Mouse (Mus musculus): ENCODE measurements around the gene Efna4. TPM values are rescaled to one million over a fixed set of nuclear protein-coding genes. Genes with fewer than 3 reads are reported as not detected.

Efna4 gene
- polyA plus RNA-seq, 1 experiment, result 12.5 TPM

DNA sequence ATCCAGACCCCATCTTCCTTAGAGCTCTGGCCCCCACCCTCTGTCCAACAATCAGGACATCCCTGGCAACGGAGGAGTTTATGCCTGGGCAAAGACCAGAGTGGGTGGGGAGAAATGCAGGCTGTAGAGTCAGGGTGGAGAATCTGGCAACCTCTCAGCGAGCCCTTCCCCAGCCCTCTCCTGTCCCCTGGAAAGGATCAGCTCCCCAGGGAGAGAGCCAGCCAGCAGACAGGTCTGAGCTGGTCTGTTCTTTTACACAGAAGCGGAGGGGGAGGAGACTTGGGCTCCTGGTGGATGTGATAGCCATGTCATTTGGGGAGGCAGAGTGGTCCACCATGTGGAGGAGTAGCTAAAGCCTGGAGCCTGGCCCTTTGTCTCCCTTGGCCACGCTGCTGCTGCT, 9.2 kb downstream of the Efna4 start:
- TF ChIP-seq POLR2A (IDR thresholded peaks at IDR 0.05; ENCODE audit: control insufficient read depth, extremely low read depth, insufficient read depth, low read length, poor library complexity), result no peak
- no peak for TF ChIP-seq CTCF (IDR thresholded peaks at IDR 0.05; ENCODE audit: borderline replicate concordance, control insufficient read depth, extremely low read depth, insufficient read depth, low read length, poor library complexity)
- H3K27ac ChIP-seq (ENCODE audit: control insufficient read depth, insufficient read depth, low read length), result no peak overlapping the region

DNA sequence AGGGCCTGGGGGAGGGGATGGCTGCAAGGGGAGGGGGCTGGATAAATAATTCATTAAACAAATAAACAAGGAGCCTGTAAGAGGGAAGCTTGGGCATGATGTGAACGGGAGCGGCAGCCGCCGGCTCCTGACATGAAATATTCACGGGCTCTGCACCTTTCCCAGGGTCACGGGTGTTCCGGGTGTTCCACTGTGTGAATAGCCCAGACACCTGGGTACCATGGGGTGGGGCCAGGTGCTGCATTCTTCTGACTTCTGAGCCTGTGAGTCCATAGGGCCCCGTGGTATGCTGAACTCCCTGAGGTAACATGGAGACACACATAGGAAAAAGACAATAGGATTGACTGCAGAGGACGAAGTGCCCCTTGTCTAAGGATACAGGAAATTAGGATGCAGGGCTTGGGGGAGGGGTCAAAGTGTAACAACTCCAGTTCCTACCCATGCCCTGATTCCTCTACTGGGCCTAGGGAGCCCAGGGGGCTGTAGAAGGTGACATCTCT, 10.4 kb downstream of the Efna4 start:
- Histone ChIP-seq H3K4me3 (ENCODE audit: control insufficient read depth, insufficient read depth, low read length) (no peak overlapping the region), H3K27ac (ENCODE audit: control insufficient read depth, insufficient read depth, low read length) (no peak overlapping the region), H3K36me3 (ENCODE audit: control insufficient read depth, insufficient read depth, low read length) (no peaks in the 10 kb centered on the region), H3K4me1 (replicated peaks; ENCODE audit: control insufficient read depth, insufficient read depth, low read length) (peaks cover 6% of the 10 kb centered on the region), H3K27me3 (ENCODE audit: control insufficient read depth, insufficient read depth, low read length) (peaks cover 9% of the 10 kb centered on the region; the same call in 1 of the 2 replicates)
- DNase-seq, result no peak
- 86% methylated on average over 9 of the region's 9 CpGs for WGBS
- TF ChIP-seq CTCF (IDR thresholded peaks at IDR 0.05; ENCODE audit: borderline replicate concordance, control insufficient read depth, extremely low read depth, insufficient read depth, low read length, poor library complexity), result no peak
- TF ChIP-seq POLR2A (IDR thresholded peaks at IDR 0.05; ENCODE audit: control insufficient read depth, extremely low read depth, insufficient read depth, low read length, poor library complexity), result no peak

More for the DNA sequence above, 9.2 kb downstream of the Efna4 start:
- 66% methylated on average over 4 of the region's 4 CpGs for WGBS
- Histone ChIP-seq H3K4me1 (replicated peaks; ENCODE audit: control insufficient read depth, insufficient read depth, low read length) (no peaks in the 10 kb centered on the region), H3K4me3 (ENCODE audit: control insufficient read depth, insufficient read depth, low read length) (no peak overlapping the region), H3K27me3 (ENCODE audit: control insufficient read depth, insufficient read depth, low read length) (no peaks in the 10 kb centered on the region; the same call in 1 of the 2 replicates), H3K36me3 (ENCODE audit: control insufficient read depth, insufficient read depth, low read length) (no peaks in the 10 kb centered on the region)
- DNase-seq, result no peak

- no peak for DNase-seq
- 97% methylated on average over 8 of the region's 8 CpGs for WGBS
- H3K4me1 ChIP-seq (replicated peaks; ENCODE audit: control insufficient read depth, insufficient read depth, low read length), result peaks cover 20% of the 10 kb centered on the region
Measured at GRCm38 (mm10) chr3:89325882-89326281, 11.9 kb downstream of the Efna4 start.

DNA sequence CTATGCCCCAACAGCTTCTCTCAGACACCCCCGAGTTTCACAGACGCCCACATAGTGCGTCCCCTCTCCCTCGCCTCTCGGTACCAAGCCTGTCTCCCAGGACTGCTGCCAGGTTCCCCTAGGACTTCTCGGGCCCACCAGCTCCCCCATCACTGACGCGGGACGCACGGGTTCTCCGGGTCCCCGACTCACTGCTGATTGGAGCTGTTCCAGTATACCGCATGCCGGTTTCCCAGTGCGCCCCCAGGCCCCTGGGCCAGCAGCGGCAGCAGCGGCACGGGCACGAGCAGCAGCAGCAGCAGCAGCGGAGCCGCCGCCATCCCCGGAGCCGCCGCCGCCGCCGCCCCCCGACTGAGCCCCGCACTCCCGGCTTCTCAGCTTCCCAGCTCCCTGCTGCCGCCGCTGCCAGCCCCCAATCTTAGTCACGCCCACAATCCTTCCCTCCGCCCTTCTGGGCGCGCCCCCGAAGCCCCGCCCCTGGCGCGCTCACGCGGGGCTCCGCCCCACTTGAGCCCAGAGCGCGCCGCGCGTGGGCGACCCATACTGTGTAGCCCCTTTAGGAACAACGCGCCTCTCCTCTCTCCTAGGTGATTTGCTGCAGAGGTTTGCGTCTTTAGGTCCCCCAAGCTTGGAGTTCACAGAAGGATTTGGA, 15.2 kb downstream of the Efna4 start, which contains the start of gene Efna3:
Gene Efna3 (minus strand): TSS at position 452 of the 652 bp plus-strand sequence.
- no peak within 1 kb of the TSS for H3K27ac ChIP-seq (ENCODE audit: control insufficient read depth, insufficient read depth, low read length)
- 2% methylated on average over 52 of the region's 53 CpGs for WGBS
- TF ChIP-seq POLR2A (IDR thresholded peaks at IDR 0.05; ENCODE audit: control insufficient read depth, extremely low read depth, insufficient read depth, low read length, poor library complexity) (no peak), CTCF (IDR thresholded peaks at IDR 0.05; ENCODE audit: borderline replicate concordance, control insufficient read depth, extremely low read depth, insufficient read depth, low read length, poor library complexity) (no peak)
- peak within 1 kb of the TSS; percentile 29 for H3K4me3 ChIP-seq (ENCODE audit: control insufficient read depth, insufficient read depth, low read length)
- H3K27me3 ChIP-seq (ENCODE audit: control insufficient read depth, insufficient read depth, low read length), result peaks cover 48% of the 10 kb centered on the region
- peak; percentile 64 for DNase-seq
- H3K36me3 ChIP-seq (ENCODE audit: control insufficient read depth, insufficient read depth, low read length), result no peaks in the 10 kb centered on the region
- H3K4me1 ChIP-seq (replicated peaks; ENCODE audit: control insufficient read depth, insufficient read depth, low read length), result peaks cover 39% of the 10 kb centered on the region

More at GRCm38 (mm10) chr3:89325882-89326281, 11.9 kb downstream of the Efna4 start:
- no peaks in the 10 kb centered on the region for H3K36me3 ChIP-seq (ENCODE audit: control insufficient read depth, insufficient read depth, low read length)
- no peak overlapping the region for H3K27ac ChIP-seq (ENCODE audit: control insufficient read depth, insufficient read depth, low read length)
- no peak overlapping the region for H3K4me3 ChIP-seq (ENCODE audit: control insufficient read depth, insufficient read depth, low read length)
- TF ChIP-seq POLR2A (IDR thresholded peaks at IDR 0.05; ENCODE audit: control insufficient read depth, extremely low read depth, insufficient read depth, low read length, poor library complexity) (no peak), CTCF (IDR thresholded peaks at IDR 0.05; ENCODE audit: borderline replicate concordance, control insufficient read depth, extremely low read depth, insufficient read depth, low read length, poor library complexity) (no peak)
- H3K27me3 ChIP-seq (ENCODE audit: control insufficient read depth, insufficient read depth, low read length), result peaks cover 23% of the 10 kb centered on the region

DNA sequence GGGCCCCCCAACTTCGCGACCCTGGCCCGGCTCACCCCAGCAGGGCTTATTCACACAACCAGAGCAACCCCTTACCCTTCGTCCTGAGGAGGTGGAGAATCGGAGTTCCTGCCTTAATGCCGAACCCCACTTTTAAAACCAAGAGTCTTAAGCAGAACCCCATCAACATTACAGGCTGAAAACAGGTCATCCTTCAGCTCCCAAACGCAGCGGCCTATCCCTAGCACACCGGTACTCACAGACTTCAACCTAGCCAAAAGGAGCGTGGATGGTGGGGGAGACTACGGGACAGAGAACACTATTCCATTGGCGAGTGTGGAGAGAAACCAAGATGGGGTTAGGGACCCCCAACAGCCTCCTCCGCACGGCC, 15.7 kb downstream of the Efna4 start:
- peak overlapping the region; percentile 29 for H3K4me3 ChIP-seq (ENCODE audit: control insufficient read depth, insufficient read depth, low read length)

GRCm38 (mm10) chr3:89321183-89322130, 16.4 kb downstream of the Efna4 start:
- Histone ChIP-seq H3K4me3 (ENCODE audit: control insufficient read depth, insufficient read depth, low read length) (0 out of 2 replicates have a peak overlapping the region, but pooled peaks have one; percentile 29), H3K27me3 (ENCODE audit: control insufficient read depth, insufficient read depth, low read length) (peaks cover 48% of the 10 kb centered on the region), H3K4me1 (replicated peaks; ENCODE audit: control insufficient read depth, insufficient read depth, low read length) (peaks cover 40% of the 10 kb centered on the region), H3K27ac (ENCODE audit: control insufficient read depth, insufficient read depth, low read length) (no peak overlapping the region), H3K36me3 (ENCODE audit: control insufficient read depth, insufficient read depth, low read length) (no peaks in the 10 kb centered on the region)
- no peak for DNase-seq
- no peak for TF ChIP-seq CTCF (IDR thresholded peaks at IDR 0.05; ENCODE audit: borderline replicate concordance, control insufficient read depth, extremely low read depth, insufficient read depth, low read length, poor library complexity)
- no peak for TF ChIP-seq POLR2A (IDR thresholded peaks at IDR 0.05; ENCODE audit: control insufficient read depth, extremely low read depth, insufficient read depth, low read length, poor library complexity)
- 4% methylated on average over 65 of the region's 66 CpGs for WGBS

More for the DNA sequence above, 15.7 kb downstream of the Efna4 start:
- no peak for DNase-seq
- Histone ChIP-seq H3K27ac (ENCODE audit: control insufficient read depth, insufficient read depth, low read length) (no peak overlapping the region), H3K36me3 (ENCODE audit: control insufficient read depth, insufficient read depth, low read length) (no peaks in the 10 kb centered on the region), H3K4me1 (replicated peaks; ENCODE audit: control insufficient read depth, insufficient read depth, low read length) (peaks cover 39% of the 10 kb centered on the region), H3K27me3 (ENCODE audit: control insufficient read depth, insufficient read depth, low read length) (peaks cover 48% of the 10 kb centered on the region)
- TF ChIP-seq CTCF (IDR thresholded peaks at IDR 0.05; ENCODE audit: borderline replicate concordance, control insufficient read depth, extremely low read depth, insufficient read depth, low read length, poor library complexity) (no peak), POLR2A (IDR thresholded peaks at IDR 0.05; ENCODE audit: control insufficient read depth, extremely low read depth, insufficient read depth, low read length, poor library complexity) (no peak)
- 5% methylated on average over 14 of the region's 14 CpGs for WGBS

Data from thymus, adult 2 months (tissue).